Mouse (Mus musculus): Measurements from ENCODE around the gene Slc36a3. TPM values are rescaled to one million over a fixed set of nuclear protein-coding genes. Genes with fewer than 3 reads are reported as not detected.

The Slc36a3 gene
- polyA plus RNA-seq, 1 experiment = not detected

DNA sequence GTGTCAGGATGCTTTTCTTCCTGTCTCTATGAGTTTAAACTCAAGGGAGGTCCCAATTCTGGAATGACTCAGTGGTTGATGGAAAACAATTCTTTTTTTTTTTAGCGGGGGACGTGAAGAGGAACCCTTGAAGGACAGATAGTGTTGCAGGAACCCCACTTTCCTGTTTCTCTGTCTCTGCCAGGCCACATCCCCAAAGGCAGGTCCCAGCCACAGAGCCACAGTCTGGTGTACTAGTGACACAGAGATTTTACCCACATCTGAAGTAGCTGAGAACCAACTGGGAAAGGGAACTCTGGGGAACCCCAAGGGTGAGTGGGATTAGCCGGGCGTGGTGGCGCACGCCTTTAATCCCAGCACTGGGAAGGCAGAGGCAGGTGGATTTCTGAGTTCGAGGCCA, 14.2 kb upstream of the Slc36a3 start:
- no peak overlapping the region for H3ac ChIP-seq (ENCODE audit: control insufficient read depth, insufficient read length)
- no peak overlapping the region for H3K4me3 ChIP-seq
- peaks cover 27% of the 10 kb centered on the region for H3K27me3 ChIP-seq (ENCODE audit: control insufficient read depth, insufficient read depth, insufficient read length)
- H3K79me2 ChIP-seq (ENCODE audit: control insufficient read depth, insufficient read depth) = no peaks in the 10 kb centered on the region
- TF ChIP-seq REST (IDR thresholded peaks at IDR 0.05; ENCODE audit: insufficient read depth, insufficient read length) = no peak
- TF ChIP-seq SRF (IDR thresholded peaks at IDR 0.05; ENCODE audit: control insufficient read depth, insufficient read length, low read depth) = no peak
- TF ChIP-seq CEBPB (IDR thresholded peaks at IDR 0.05; ENCODE audit: insufficient read depth, poor library complexity, severe bottlenecking) = no peak
- TF ChIP-seq POLR2A (IDR thresholded peaks at IDR 0.05; ENCODE audit: insufficient read length, low read depth) = no peak
- TF ChIP-seq TCF12 (IDR thresholded peaks at IDR 0.05; ENCODE audit: insufficient read depth, poor library complexity, severe bottlenecking) = no peak
- TF ChIP-seq USF1 (IDR thresholded peaks at IDR 0.05; ENCODE audit: low read depth) = no peak
- no peak for TF ChIP-seq POLR2AphosphoS2 (IDR thresholded peaks at IDR 0.05; ENCODE audit: insufficient read length, low read depth)
- no peak for TF ChIP-seq MAX (IDR thresholded peaks at IDR 0.05; ENCODE audit: low read depth)
- TF ChIP-seq MYOG (IDR thresholded peaks at IDR 0.05; ENCODE audit: control insufficient read depth in 1 of 3, insufficient read depth in 1 of 3, insufficient read length in 2 of 3, low read depth in 2 of 3) = no peak
- TF ChIP-seq E2F4 (IDR thresholded peaks at IDR 0.05; ENCODE audit: insufficient read depth) = no peak
- TF ChIP-seq TCF3 (IDR thresholded peaks at IDR 0.05; ENCODE audit: insufficient read length, low read depth) = no peak
- no peak for TF ChIP-seq MYOD1 (IDR thresholded peaks at IDR 0.05; ENCODE audit: control insufficient read depth in 1 of 3, insufficient read length in 2 of 3, low read depth in 2 of 3)
- H3K36me3 ChIP-seq (ENCODE audit: control insufficient read depth, insufficient read depth) = no peaks in the 10 kb centered on the region
- H3K4me2 ChIP-seq (ENCODE audit: low read depth) = no peak overlapping the region

DNA sequence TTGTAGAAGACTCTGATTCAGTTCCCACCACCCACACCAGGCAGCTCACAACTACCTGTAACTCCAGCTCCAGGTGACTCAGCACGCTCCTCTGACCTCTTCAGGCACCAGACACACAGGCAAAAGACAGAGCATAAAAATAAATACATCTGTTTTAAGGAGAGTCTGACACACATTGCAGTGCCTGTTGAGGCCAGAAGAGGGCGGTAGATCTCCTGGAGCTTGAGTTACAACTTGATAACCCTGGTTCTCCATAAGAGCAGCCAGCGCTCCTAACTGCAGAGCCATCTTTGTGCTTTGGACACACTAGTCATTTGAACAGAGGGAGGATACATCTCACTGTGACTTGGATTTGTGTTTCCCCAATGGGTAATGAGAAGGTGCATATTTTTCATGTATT, 13.2 kb upstream of the Slc36a3 start:
- Histone ChIP-seq H3K4me3 (no peak overlapping the region), H3ac (ENCODE audit: control insufficient read depth, insufficient read length) (no peak overlapping the region), H3K79me2 (ENCODE audit: control insufficient read depth, insufficient read depth) (no peaks in the 10 kb centered on the region), H3K27me3 (ENCODE audit: control insufficient read depth, insufficient read depth, insufficient read length) (peaks cover 32% of the 10 kb centered on the region), H3K4me2 (ENCODE audit: low read depth) (no peak overlapping the region), H3K36me3 (ENCODE audit: control insufficient read depth, insufficient read depth) (no peaks in the 10 kb centered on the region)
- TF ChIP-seq MAX (IDR thresholded peaks at IDR 0.05; ENCODE audit: low read depth) = no peak
- no peak for TF ChIP-seq USF1 (IDR thresholded peaks at IDR 0.05; ENCODE audit: low read depth)
- TF ChIP-seq POLR2A (IDR thresholded peaks at IDR 0.05; ENCODE audit: insufficient read length, low read depth) = no peak

DNA sequence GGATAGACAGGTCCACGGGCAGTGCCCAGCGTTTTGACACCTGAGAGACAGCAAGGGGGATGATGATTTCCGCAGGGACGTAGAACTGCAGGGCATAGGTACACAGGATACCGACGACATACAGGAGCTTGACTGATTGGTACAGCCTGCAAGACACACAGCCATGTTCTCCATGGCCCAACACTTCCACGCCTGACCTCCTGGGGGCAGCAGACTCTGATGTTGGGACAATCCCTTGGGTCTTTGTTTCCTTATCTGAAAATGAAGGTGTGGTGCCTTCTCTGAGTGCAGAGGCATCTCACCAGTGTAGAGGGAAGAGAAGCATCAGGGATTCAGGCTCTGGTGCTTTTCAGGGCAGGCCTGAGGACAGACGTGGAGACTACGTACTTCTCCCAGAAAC, 11.2 kb upstream of the Slc36a3 start:
- H3K36me3 ChIP-seq (ENCODE audit: control insufficient read depth, insufficient read depth) = no peaks in the 10 kb centered on the region
- H3K27me3 ChIP-seq (ENCODE audit: control insufficient read depth, insufficient read depth, insufficient read length) = peaks cover 26% of the 10 kb centered on the region
- no peak overlapping the region for H3K4me2 ChIP-seq (ENCODE audit: low read depth)
- no peak overlapping the region for H3K4me3 ChIP-seq
- H3ac ChIP-seq (ENCODE audit: control insufficient read depth, insufficient read length) = no peak overlapping the region
- no peaks in the 10 kb centered on the region for H3K79me2 ChIP-seq (ENCODE audit: control insufficient read depth, insufficient read depth)
- TF ChIP-seq MYOG (IDR thresholded peaks at IDR 0.05; ENCODE audit: control insufficient read depth in 1 of 3, insufficient read depth in 1 of 3, insufficient read length in 2 of 3, low read depth in 2 of 3) (no peak), TCF3 (IDR thresholded peaks at IDR 0.05; ENCODE audit: insufficient read length, low read depth) (no peak), POLR2AphosphoS2 (IDR thresholded peaks at IDR 0.05; ENCODE audit: insufficient read length, low read depth) (no peak), REST (IDR thresholded peaks at IDR 0.05; ENCODE audit: insufficient read depth, insufficient read length) (no peak), MAX (IDR thresholded peaks at IDR 0.05; ENCODE audit: low read depth) (no peak), SRF (IDR thresholded peaks at IDR 0.05; ENCODE audit: control insufficient read depth, insufficient read length, low read depth) (no peak), E2F4 (IDR thresholded peaks at IDR 0.05; ENCODE audit: insufficient read depth) (no peak)

DNA sequence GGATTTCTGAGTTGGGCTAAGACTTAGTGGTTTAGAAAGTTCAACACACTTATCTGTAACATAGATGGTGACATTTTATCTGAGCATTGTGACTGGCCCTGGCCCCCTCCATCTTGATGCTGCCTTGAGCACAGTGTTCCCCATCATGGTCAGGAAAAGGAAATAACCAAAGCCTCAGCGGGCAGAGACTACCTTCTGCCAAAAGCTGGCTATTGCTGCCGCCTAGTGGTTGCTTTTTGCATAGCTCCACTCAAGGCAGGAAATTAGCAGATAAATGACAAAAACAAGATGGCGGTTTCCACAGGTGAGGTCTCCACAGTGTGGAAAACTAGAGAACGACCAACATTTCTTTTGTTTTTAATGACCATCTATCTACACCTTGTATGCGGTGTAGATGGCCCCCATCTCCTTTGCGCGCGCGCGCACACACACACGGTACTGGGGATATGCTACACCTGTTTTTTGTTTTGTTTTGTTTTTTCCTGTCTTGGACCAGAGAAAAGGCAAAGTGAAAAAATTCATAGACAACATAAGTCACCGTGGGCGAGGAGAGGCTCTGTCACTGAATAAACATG, 7.4 kb upstream of the Slc36a3 start:
- Histone ChIP-seq H3K4me2 (ENCODE audit: low read depth) (no peak overlapping the region), H3K79me2 (ENCODE audit: control insufficient read depth, insufficient read depth) (no peaks in the 10 kb centered on the region), H3ac (ENCODE audit: control insufficient read depth, insufficient read length) (no peak overlapping the region), H3K36me3 (ENCODE audit: control insufficient read depth, insufficient read depth) (no peaks in the 10 kb centered on the region), H3K27me3 (ENCODE audit: control insufficient read depth, insufficient read depth, insufficient read length) (peaks cover 20% of the 10 kb centered on the region), H3K4me3 (no peak overlapping the region)
- TF ChIP-seq USF1 (IDR thresholded peaks at IDR 0.05; ENCODE audit: low read depth) (no peak), MYOD1 (IDR thresholded peaks at IDR 0.05; ENCODE audit: control insufficient read depth in 1 of 3, insufficient read length in 2 of 3, low read depth in 2 of 3) (no peak), REST (IDR thresholded peaks at IDR 0.05; ENCODE audit: insufficient read depth, insufficient read length) (no peak), CEBPB (IDR thresholded peaks at IDR 0.05; ENCODE audit: insufficient read depth, poor library complexity, severe bottlenecking) (no peak), MYOG (IDR thresholded peaks at IDR 0.05; ENCODE audit: control insufficient read depth in 1 of 3, insufficient read depth in 1 of 3, insufficient read length in 2 of 3, low read depth in 2 of 3) (no peak), TCF3 (IDR thresholded peaks at IDR 0.05; ENCODE audit: insufficient read length, low read depth) (no peak), POLR2A (IDR thresholded peaks at IDR 0.05; ENCODE audit: insufficient read length, low read depth) (no peak), TCF12 (IDR thresholded peaks at IDR 0.05; ENCODE audit: insufficient read depth, poor library complexity, severe bottlenecking) (no peak), SRF (IDR thresholded peaks at IDR 0.05; ENCODE audit: control insufficient read depth, insufficient read length, low read depth) (no peak), E2F4 (IDR thresholded peaks at IDR 0.05; ENCODE audit: insufficient read depth) (no peak), MAX (IDR thresholded peaks at IDR 0.05; ENCODE audit: low read depth) (no peak), POLR2AphosphoS2 (IDR thresholded peaks at IDR 0.05; ENCODE audit: insufficient read length, low read depth) (no peak)

DNA sequence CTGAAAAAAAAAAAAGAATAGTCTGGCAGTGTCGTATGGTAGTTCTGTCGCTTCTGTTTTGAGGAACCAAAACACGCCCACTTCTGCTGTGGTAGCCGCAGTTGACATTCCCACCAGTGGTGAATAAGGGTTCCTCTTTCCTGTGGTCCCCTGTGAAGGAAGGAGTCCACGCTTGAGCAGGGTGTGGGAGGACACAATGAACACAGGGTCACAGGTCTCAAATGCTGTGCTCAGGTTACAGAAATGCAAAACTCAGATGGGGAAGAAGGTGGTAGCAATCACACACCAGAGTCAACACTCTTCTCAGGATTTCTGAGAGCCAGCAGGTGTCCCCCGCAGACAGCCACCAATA, 3.5 kb upstream of the Slc36a3 start:
- peaks cover 9% of the 10 kb centered on the region for H3K27me3 ChIP-seq (ENCODE audit: control insufficient read depth, insufficient read depth, insufficient read length)
- TF ChIP-seq MAX (IDR thresholded peaks at IDR 0.05; ENCODE audit: low read depth) (no peak), MYOG (IDR thresholded peaks at IDR 0.05; ENCODE audit: control insufficient read depth in 1 of 3, insufficient read depth in 1 of 3, insufficient read length in 2 of 3, low read depth in 2 of 3) (no peak), TCF3 (IDR thresholded peaks at IDR 0.05; ENCODE audit: insufficient read length, low read depth) (no peak), E2F4 (IDR thresholded peaks at IDR 0.05; ENCODE audit: insufficient read depth) (no peak), POLR2A (IDR thresholded peaks at IDR 0.05; ENCODE audit: insufficient read length, low read depth) (no peak), TCF12 (IDR thresholded peaks at IDR 0.05; ENCODE audit: insufficient read depth, poor library complexity, severe bottlenecking) (no peak), SRF (IDR thresholded peaks at IDR 0.05; ENCODE audit: control insufficient read depth, insufficient read length, low read depth) (no peak), POLR2AphosphoS2 (IDR thresholded peaks at IDR 0.05; ENCODE audit: insufficient read length, low read depth) (no peak), REST (IDR thresholded peaks at IDR 0.05; ENCODE audit: insufficient read depth, insufficient read length) (no peak)
- H3K36me3 ChIP-seq (ENCODE audit: control insufficient read depth, insufficient read depth) = no peaks in the 10 kb centered on the region
- H3K79me2 ChIP-seq (ENCODE audit: control insufficient read depth, insufficient read depth) = no peaks in the 10 kb centered on the region
- no peak overlapping the region for H3K4me2 ChIP-seq (ENCODE audit: low read depth)
- no peak overlapping the region for H3ac ChIP-seq (ENCODE audit: control insufficient read depth, insufficient read length)
- no peak overlapping the region for H3K4me3 ChIP-seq
